Mouse (Mus musculus) right cerebral cortex, postnatal 4 days (tissue): ENCODE results near the gene Mcm2.

Experiments used
- DNase-seq: peaks from one replicate; pipeline ENCODE4 v3.0.0-alpha.2; 2022

Gene Mcm2

GRCm38 (mm10) chr6:88886417-88886967 lies 12.1 kb downstream of the Mcm2 start:
- DNase-seq = no peak

- DNase-seq = no peak
Measured at GRCm38 (mm10) chr6:88885644-88886416, 12.8 kb downstream of the Mcm2 start.

- no peak for DNase-seq
Measured at GRCm38 (mm10) chr6:88884690-88885089, 13.9 kb downstream of the Mcm2 start.

GRCm38 (mm10) chr6:88884195-88884594 lies 14.4 kb downstream of the Mcm2 start:
- no peak for DNase-seq

- no peak for DNase-seq
Measured at GRCm38 (mm10) chr6:88881334-88881733, 17.2 kb downstream of the Mcm2 start.

- no peak for DNase-seq
Measured at GRCm38 (mm10) chr6:88879471-88879870, 19.1 kb downstream of the Mcm2 start.

GRCm38 (mm10) chr6:88874868-88875508 lies 23.6 kb downstream of the Mcm2 start, which contains the start of gene Podxl2:
Gene Podxl2 (minus strand): TSS chr6:88875044.
- DNase-seq = peak; percentile 90

- peak; percentile 58 for DNase-seq
Measured at GRCm38 (mm10) chr6:88873965-88874867, 24.4 kb downstream of the Mcm2 start.

GRCm38 (mm10) chr6:88872811-88873210 lies 25.8 kb downstream of the Mcm2 start:
- DNase-seq = no peak

GRCm38 (mm10) chr6:88871546-88871945 lies 27.0 kb downstream of the Mcm2 start:
- peak; percentile 69 for DNase-seq

- peak; percentile 50 for DNase-seq
Measured at GRCm38 (mm10) chr6:88870594-88870993, 28.0 kb downstream of the Mcm2 start.

GRCm38 (mm10) chr6:88869459-88869858 lies 29.1 kb downstream of the Mcm2 start:
- DNase-seq = no peak

GRCm38 (mm10) chr6:88865704-88866103 lies 32.9 kb downstream of the Mcm2 start:
- DNase-seq = no peak

GRCm38 (mm10) chr6:88860914-88861313 lies 37.7 kb downstream of the Mcm2 start:
- no peak for DNase-seq

GRCm38 (mm10) chr6:88858341-88858740 lies 40.2 kb downstream of the Mcm2 start:
- no peak for DNase-seq

- no peak for DNase-seq
Measured at GRCm38 (mm10) chr6:88857830-88858229, 40.8 kb downstream of the Mcm2 start.

- no peak for DNase-seq
Measured at GRCm38 (mm10) chr6:88857249-88857648, 41.3 kb downstream of the Mcm2 start.

GRCm38 (mm10) chr6:88855636-88856035 lies 42.9 kb downstream of the Mcm2 start:
- peak; percentile 61 for DNase-seq

- DNase-seq = no peak
Measured at GRCm38 (mm10) chr6:88854509-88854908, 44.1 kb downstream of the Mcm2 start.

- DNase-seq = no peak
Measured at GRCm38 (mm10) chr6:88850034-88850433, 48.5 kb downstream of the Mcm2 start.

- DNase-seq = no peak
Measured at GRCm38 (mm10) chr6:88849270-88849669, 49.3 kb downstream of the Mcm2 start.

GRCm38 (mm10) chr6:88847571-88847970 lies 51.0 kb downstream of the Mcm2 start:
- DNase-seq = no peak
